Mouse (Mus musculus) CH12.LX (cell line): ENCODE results near the gene Bmp4.

Experiments
- CTCF ChIP-seq, 2 experiments: IDR thresholded peaks in 1 of 2; conservative IDR thresholded peaks in 1 of 2; 2 replicates each; pipeline ENCODE4 v1.5.1; 2011 to 2012; ENCODE audit warnings: low read depth in 2 of 2, low read length in 2 of 2, improper control_type of control experiment in 1 of 2, inconsistent platforms in 1 of 2, mild to moderate bottlenecking in 1 of 2, moderate library complexity in 1 of 2
- IRF4 ChIP-seq: IDR thresholded peaks from 2 replicates; pipeline ENCODE4 v1.6.1; 2014; ENCODE audit warnings: low read depth, mild to moderate bottlenecking, inconsistent platforms, low read length, improper control_type of control experiment
- MAFK ChIP-seq: IDR thresholded peaks from 2 replicates; pipeline ENCODE4 v1.6.1; 2011; ENCODE audit warnings: low read length, improper control_type of control experiment; ENCODE audit not compliant: insufficient replicate concordance
- POLR2A ChIP-seq: IDR thresholded peaks from 2 replicates; pipeline ENCODE4 v1.6.1; 2011; ENCODE audit warnings: low read depth, mild to moderate bottlenecking, improper control_type of control experiment, low read length

GRCm38 (mm10) chr14:46408319-46408718, 17.9 kb upstream of the Bmp4 start:
- TF ChIP-seq IRF4 (no peak), CTCF (conservative IDR thresholded peaks at IDR 0.05 in 1 of 2, IDR thresholded peaks at IDR 0.05 in 1 of 2; ENCODE audit: low read depth in 2 of 2, low read length in 2 of 2) (no peak), POLR2A (no peak), MAFK (no peak)
